Mouse (Mus musculus): Measurements from ENCODE around the gene Mdm2.

GRCm38 (mm10) chr10:117682858-117683733 is 27.5 kb downstream of the Mdm2 start:
- TF ChIP-seq EP300 (IDR thresholded peaks at IDR 0.05; ENCODE audit: insufficient read depth, low read depth, low read length) (no peak), CTCF (IDR thresholded peaks at IDR 0.05) (no peak)
